Mouse (Mus musculus): ENCODE measurements at regions not wholly inside any gene's neighbourhood (a gene's known extent, or its start where the extent isn't known, plus 50 kb on each side); places are given as distances from the start of the nearest gene placed in this dataset.

DNA sequence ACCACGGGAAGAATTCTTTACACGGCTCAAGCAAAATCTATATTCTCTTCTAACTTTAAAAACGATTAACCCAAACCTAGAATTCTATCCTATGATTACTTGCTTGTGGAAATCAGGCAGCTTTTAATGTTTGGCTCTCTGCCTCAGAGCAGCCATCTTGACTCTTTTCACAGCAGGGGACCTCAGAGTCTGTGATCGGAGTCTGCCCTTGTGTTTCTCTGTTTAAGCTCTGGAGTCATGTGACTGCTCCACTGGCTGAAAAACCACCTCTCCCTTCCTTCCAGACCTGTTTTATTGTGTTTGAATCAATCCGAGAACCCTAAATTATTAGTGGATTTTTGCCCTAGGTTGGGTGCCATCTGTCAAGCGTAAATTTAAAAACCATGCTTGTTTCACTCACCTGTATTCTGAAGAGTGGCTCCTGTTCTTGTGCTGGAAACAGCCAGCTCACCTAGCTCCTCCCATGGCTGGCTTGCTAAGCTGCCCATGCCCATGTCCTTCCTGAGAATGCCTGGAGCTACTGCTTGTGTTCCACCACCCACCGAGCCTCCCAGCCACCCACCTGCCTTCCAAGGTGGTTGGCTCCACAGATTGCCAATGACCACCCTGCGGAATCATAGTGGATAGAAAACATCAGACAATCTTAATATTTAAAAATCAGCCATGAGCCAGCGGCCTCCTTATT, 62.6 kb downstream of the Perp start:
- H3K27me3 ChIP-seq, result no peaks in the 10 kb centered on the region
- no peak overlapping the region for H3K4me3 ChIP-seq
- 86% methylated on average over 9 of the region's 9 CpGs for WGBS
- H3K9ac ChIP-seq, result no peak overlapping the region
- H3K4me1 ChIP-seq, result no peaks in the 10 kb centered on the region
- H3K9me3 ChIP-seq (replicated peaks), result no peaks in the 10 kb centered on the region
- H3K4me2 ChIP-seq, result no peak overlapping the region
- ATAC-seq, result no peak
- no peaks in the 10 kb centered on the region for H3K36me3 ChIP-seq (ENCODE audit: poor library complexity, severe bottlenecking)
- no peak overlapping the region for H3K27ac ChIP-seq

DNA sequence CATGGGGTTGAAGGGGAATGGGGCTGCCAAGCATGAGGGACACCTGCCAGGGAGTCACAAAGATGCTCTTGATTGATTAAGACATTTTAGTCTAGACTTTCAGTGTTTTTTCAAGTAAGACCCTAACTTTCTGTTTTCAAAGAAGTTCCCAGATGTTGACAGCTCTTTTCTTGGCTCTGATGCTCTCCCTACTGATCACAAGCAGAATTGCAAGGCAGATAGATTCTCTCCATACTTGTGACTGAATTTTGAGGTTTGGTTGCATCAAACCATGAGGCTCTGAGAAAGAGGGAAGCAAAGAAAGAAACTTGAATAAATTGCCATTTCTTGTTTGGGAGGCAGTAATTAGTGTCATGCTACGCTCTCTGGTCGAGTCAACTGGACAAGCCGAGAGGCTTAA, 64.5 kb downstream of the Perp start:
- Histone ChIP-seq H3K9me3 (replicated peaks) (no peaks in the 10 kb centered on the region), H3K4me2 (no peak overlapping the region), H3K4me3 (no peak overlapping the region), H3K4me1 (no peaks in the 10 kb centered on the region), H3K27ac (no peak overlapping the region), H3K27me3 (no peaks in the 10 kb centered on the region), H3K9ac (no peak overlapping the region), H3K36me3 (ENCODE audit: poor library complexity, severe bottlenecking) (no peaks in the 10 kb centered on the region)
- no peak for ATAC-seq
- WGBS, result 84% methylated on average over 3 of the region's 3 CpGs

DNA sequence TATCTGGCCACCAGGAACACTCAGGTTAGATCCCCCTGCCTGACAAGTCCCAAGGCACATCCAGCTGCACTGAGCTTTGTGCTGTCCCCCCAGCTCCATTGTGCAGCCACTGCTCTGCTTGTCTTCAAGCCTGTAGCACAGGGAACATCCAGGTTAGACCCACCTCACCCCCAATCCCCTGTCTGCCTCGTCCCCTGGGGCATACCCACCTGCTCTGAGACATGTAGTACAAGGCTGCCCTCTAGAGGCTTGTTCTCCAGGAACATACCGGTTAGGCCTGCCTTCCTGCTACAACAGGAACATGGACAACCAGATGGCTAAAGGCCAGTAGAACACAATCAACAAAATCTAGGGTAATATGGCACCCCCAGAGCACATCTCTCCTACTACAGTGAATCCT, 66.1 kb downstream of the Perp start:
- no peak overlapping the region for H3K27ac ChIP-seq
- H3K4me2 ChIP-seq, result no peak overlapping the region
- ATAC-seq, result peak; percentile 75
- H3K9ac ChIP-seq, result no peak overlapping the region
- no peak overlapping the region for H3K4me3 ChIP-seq
- no peaks in the 10 kb centered on the region for H3K4me1 ChIP-seq
- no peaks in the 10 kb centered on the region for H3K27me3 ChIP-seq
- H3K9me3 ChIP-seq (replicated peaks), result no peaks in the 10 kb centered on the region
- WGBS, result 9% methylated on average over 2 of the region's 2 CpGs
- no peaks in the 10 kb centered on the region for H3K36me3 ChIP-seq (ENCODE audit: poor library complexity, severe bottlenecking)

DNA sequence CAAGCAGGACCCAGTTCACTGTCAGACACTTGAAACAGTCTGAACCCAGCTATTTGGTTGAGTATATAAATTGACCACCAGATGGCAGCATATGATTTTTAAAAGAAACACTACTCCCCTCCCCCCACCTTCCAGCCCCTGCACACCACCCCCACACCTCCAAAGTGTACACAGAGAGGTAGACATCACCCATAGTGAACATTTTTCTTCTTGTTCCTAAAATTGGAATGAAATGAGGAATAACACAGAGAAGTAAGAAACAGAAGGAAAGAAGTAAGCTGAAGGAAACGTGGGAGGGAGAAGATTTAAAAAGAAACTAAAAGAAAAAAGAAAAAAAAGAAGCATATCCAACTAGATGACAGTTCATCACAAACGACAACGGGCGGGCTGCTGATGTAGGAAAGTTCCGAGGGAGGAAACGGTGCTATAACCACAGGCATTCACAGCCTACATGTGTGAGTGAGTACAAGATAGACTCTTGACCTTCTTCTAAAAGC, 72.3 kb downstream of the Perp start:
- H3K4me1 ChIP-seq, result no peaks in the 10 kb centered on the region
- peak; percentile 73; the same call in 1 of the 2 replicates for ATAC-seq
- no peaks in the 10 kb centered on the region for H3K27me3 ChIP-seq
- no peak overlapping the region for H3K4me3 ChIP-seq
- WGBS, result 75% methylated on average over 6 of the region's 6 CpGs
- H3K4me2 ChIP-seq, result no peak overlapping the region
- no peaks in the 10 kb centered on the region for H3K9me3 ChIP-seq (replicated peaks)
- no peaks in the 10 kb centered on the region for H3K36me3 ChIP-seq (ENCODE audit: poor library complexity, severe bottlenecking)
- no peak overlapping the region for H3K27ac ChIP-seq
- H3K9ac ChIP-seq, result no peak overlapping the region

- H3K4me3 ChIP-seq, result no peak overlapping the region
- no peak overlapping the region for H3K27ac ChIP-seq
- no peak overlapping the region for H3K9ac ChIP-seq
- H3K27me3 ChIP-seq, result no peaks in the 10 kb centered on the region
- no peak for ATAC-seq
- H3K4me1 ChIP-seq, result no peaks in the 10 kb centered on the region
- no peaks in the 10 kb centered on the region for H3K9me3 ChIP-seq (replicated peaks)
- H3K4me2 ChIP-seq, result no peak overlapping the region
- WGBS, result 73% methylated on average over 3 of the region's 3 CpGs
- H3K36me3 ChIP-seq (ENCODE audit: poor library complexity, severe bottlenecking), result no peaks in the 10 kb centered on the region
Observed at GRCm38 (mm10) chr10:18923088-18923821, 78.4 kb downstream of the Perp start.

GRCm38 (mm10) chr10:18927811-18928210, 83.0 kb downstream of the Perp start:
- H3K9ac ChIP-seq, result no peak overlapping the region
- ATAC-seq, result no peak
- H3K4me3 ChIP-seq, result no peak overlapping the region
- no peak overlapping the region for H3K27ac ChIP-seq
- H3K4me2 ChIP-seq, result no peak overlapping the region
- no peaks in the 10 kb centered on the region for H3K9me3 ChIP-seq (replicated peaks)
- H3K36me3 ChIP-seq (ENCODE audit: poor library complexity, severe bottlenecking), result no peaks in the 10 kb centered on the region
- no peaks in the 10 kb centered on the region for H3K4me1 ChIP-seq
- no peaks in the 10 kb centered on the region for H3K27me3 ChIP-seq
- 86% methylated on average over 2 of the region's 2 CpGs for WGBS

- no peak for ATAC-seq
- 49% methylated on average over 2 of the region's 2 CpGs for WGBS
- H3K4me3 ChIP-seq, result no peak overlapping the region
- no peak overlapping the region for H3K4me2 ChIP-seq
- H3K27ac ChIP-seq, result no peak overlapping the region
- H3K36me3 ChIP-seq (ENCODE audit: poor library complexity, severe bottlenecking), result no peaks in the 10 kb centered on the region
- H3K9ac ChIP-seq, result no peak overlapping the region
- no peaks in the 10 kb centered on the region for H3K27me3 ChIP-seq
- H3K9me3 ChIP-seq (replicated peaks), result no peaks in the 10 kb centered on the region
- H3K4me1 ChIP-seq, result no peaks in the 10 kb centered on the region
Observed at GRCm38 (mm10) chr10:18931344-18931743, 84.1 kb downstream of the Tnfaip3 start.

GRCm38 (mm10) chr10:18941447-18941846, 74.0 kb downstream of the Tnfaip3 start:
- Histone ChIP-seq H3K27ac (no peak overlapping the region), H3K4me1 (no peaks in the 10 kb centered on the region), H3K36me3 (ENCODE audit: poor library complexity, severe bottlenecking) (no peaks in the 10 kb centered on the region), H3K4me3 (no peak overlapping the region), H3K27me3 (no peaks in the 10 kb centered on the region), H3K9ac (no peak overlapping the region), H3K9me3 (replicated peaks) (no peaks in the 10 kb centered on the region), H3K4me2 (no peak overlapping the region)
- no peak for ATAC-seq
- 58% methylated on average over 4 of the region's 4 CpGs for WGBS

DNA sequence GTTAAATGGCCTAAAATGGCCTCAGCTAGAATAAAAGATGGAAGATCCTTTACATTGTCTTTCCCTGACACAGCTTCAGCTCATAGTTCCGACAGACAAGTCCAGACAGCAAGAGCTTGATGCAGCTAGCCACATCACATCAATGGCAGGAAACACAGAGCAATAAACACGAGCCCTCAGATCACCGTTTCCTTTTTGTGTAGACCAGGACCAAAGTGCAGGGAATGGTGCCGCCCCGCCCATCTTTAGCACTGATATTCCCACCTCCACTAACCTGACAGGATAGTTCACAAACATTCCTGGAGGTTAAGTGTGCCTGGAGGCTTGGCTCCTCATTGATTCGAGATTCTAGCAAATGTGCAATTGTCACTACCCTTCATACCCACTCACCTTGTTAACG, 73.5 kb downstream of the Tnfaip3 start:
- Histone ChIP-seq H3K9me3 (replicated peaks) (no peaks in the 10 kb centered on the region), H3K4me1 (no peaks in the 10 kb centered on the region), H3K27me3 (no peaks in the 10 kb centered on the region), H3K4me3 (no peak overlapping the region), H3K36me3 (ENCODE audit: poor library complexity, severe bottlenecking) (no peaks in the 10 kb centered on the region), H3K4me2 (no peak overlapping the region), H3K27ac (no peak overlapping the region), H3K9ac (no peak overlapping the region)
- no peak for ATAC-seq
- WGBS, result 82% methylated on average over 7 of the region's 7 CpGs

- no peak for ATAC-seq
- H3K4me3 ChIP-seq, result no peak overlapping the region
- no peaks in the 10 kb centered on the region for H3K36me3 ChIP-seq (ENCODE audit: poor library complexity, severe bottlenecking)
- no peaks in the 10 kb centered on the region for H3K27me3 ChIP-seq
- H3K9ac ChIP-seq, result no peak overlapping the region
- no peak overlapping the region for H3K4me2 ChIP-seq
- no peaks in the 10 kb centered on the region for H3K9me3 ChIP-seq (replicated peaks)
- WGBS, result 81% methylated on average over 6 of the region's 6 CpGs
- H3K27ac ChIP-seq, result no peak overlapping the region
- no peaks in the 10 kb centered on the region for H3K4me1 ChIP-seq
Observed at GRCm38 (mm10) chr10:18943296-18944075, 72.0 kb downstream of the Tnfaip3 start.

GRCm38 (mm10) chr10:18946727-18947126, 68.7 kb downstream of the Tnfaip3 start:
- Histone ChIP-seq H3K9me3 (replicated peaks) (no peaks in the 10 kb centered on the region), H3K27ac (no peak overlapping the region), H3K4me1 (no peaks in the 10 kb centered on the region), H3K4me3 (no peak overlapping the region), H3K27me3 (no peaks in the 10 kb centered on the region), H3K36me3 (ENCODE audit: poor library complexity, severe bottlenecking) (no peaks in the 10 kb centered on the region), H3K4me2 (no peak overlapping the region), H3K9ac (no peak overlapping the region)
- ATAC-seq, result no peak
